Mouse (Mus musculus) large intestine, adult 2 months (tissue): ENCODE measurements around the gene Pkd2. TPM values are rescaled to one million over a fixed set of nuclear protein-coding genes. Genes with fewer than 3 reads are reported as not detected.
"Not testable (repeated sequence)": the region's sequence is repeated elsewhere in the genome, so short reads cannot be mapped to it uniquely, and the experiment has no call there.

Experiments
- DNase-seq: peaks from one replicate; pipeline ENCODE4 v3.0.0-alpha.2; 2012; ENCODE audit warnings: low read depth, low spot score
- WGBS: fragments of 180-500 bp; shearing (Covaris S2); methylation state at CpG from one replicate; pipeline ENCODE4 v1.1.7; 2018; 5-methylcytosine and 5-hydroxymethylcytosine counted together
- polyA plus RNA-seq: library from polyadenylated mRNA; depleted of rRNA; stranded (reverse); fragments of >200 nt; gene quantifications from 2 replicates; pipeline ENCODE4 v1.2.3, GENCODE M21; 2012; rRNA removed

Pkd2 gene
- polyA plus RNA-seq: 4.4 and 6.7 TPM in 2 replicates

GRCm38 (mm10) chr5:104458832-104459705 is at the start of gene Pkd2:
Gene Pkd2 (plus strand): TSS chr5:104459450.
- DNase-seq: no peak
- WGBS: 11% methylated on average over 46 of the region's 46 CpGs

GRCm38 (mm10) chr5:104415999-104416398 is 43.3 kb upstream of the Pkd2 start:
- 66% methylated on average over 2 of the region's 2 CpGs for WGBS
- no peak for DNase-seq

- WGBS: 64% methylated on average over 3 of the region's 3 CpGs
- DNase-seq: no peak
These were observed 42.2 kb upstream of the Pkd2 start for GRCm38 (mm10) chr5:104417028-104417427.

GRCm38 (mm10) chr5:104417721-104418120 is 41.5 kb upstream of the Pkd2 start:
- no peak for DNase-seq
- whole genome bisulfite sequencing: 79% methylated on average over 1 of the region's 1 CpGs

- WGBS: 37% methylated on average over 2 of the region's 2 CpGs
These were observed 37.2 kb upstream of the Pkd2 start for GRCm38 (mm10) chr5:104422039-104422438.

GRCm38 (mm10) chr5:104423861-104424260 is 35.4 kb upstream of the Pkd2 start:
- DNase-seq: no peak

More at GRCm38 (mm10) chr5:104422039-104422438, 37.2 kb upstream of the Pkd2 start:
- no peak for DNase-seq

GRCm38 (mm10) chr5:104425949-104426348 is 33.3 kb upstream of the Pkd2 start:
- DNase-seq: no peak
- 69% methylated on average over 8 of the region's 8 CpGs for WGBS

More at GRCm38 (mm10) chr5:104423861-104424260, 35.4 kb upstream of the Pkd2 start:
- 82% methylated on average over 3 of the region's 3 CpGs for whole genome bisulfite sequencing

GRCm38 (mm10) chr5:104432886-104433285 is 26.4 kb upstream of the Pkd2 start:
- WGBS: 33% methylated on average over 12 of the region's 12 CpGs

GRCm38 (mm10) chr5:104433968-104434565 is 25.2 kb upstream of the Pkd2 start:
- no peak for DNase-seq
- 42% methylated on average over 6 of the region's 6 CpGs for whole genome bisulfite sequencing

More at GRCm38 (mm10) chr5:104432886-104433285, 26.4 kb upstream of the Pkd2 start:
- DNase-seq: no peak

- 49% methylated on average over 7 of the region's 7 CpGs for WGBS
- no peak for DNase-seq
These were observed 24.4 kb upstream of the Pkd2 start, which contains the start of gene Spp1 for GRCm38 (mm10) chr5:104434835-104435301. Gene Spp1 (plus strand): TSS chr5:104435118.

- no peak for DNase-seq
- 37% methylated on average over 7 of the region's 7 CpGs for WGBS
These were observed 22.7 kb upstream of the Pkd2 start for GRCm38 (mm10) chr5:104436406-104437076.

GRCm38 (mm10) chr5:104442396-104442795 is 16.9 kb upstream of the Pkd2 start:
- 79% methylated on average over 6 of the region's 6 CpGs for WGBS
- DNase-seq: no peak

GRCm38 (mm10) chr5:104442850-104443249 is 16.4 kb upstream of the Pkd2 start:
- DNase-seq: no peak
- WGBS: 48% methylated on average over 1 of the region's 1 CpGs

- WGBS: 3% methylated on average over 3 of the region's 3 CpGs
- no peak for DNase-seq
These were observed 13.1 kb upstream of the Pkd2 start for GRCm38 (mm10) chr5:104446156-104446555.

- 29% methylated on average over 6 of the region's 6 CpGs for WGBS
- DNase-seq: not testable (repeated sequence)
These were observed 10.9 kb upstream of the Pkd2 start for GRCm38 (mm10) chr5:104448346-104448745.

- WGBS: 55% methylated on average over 3 of the region's 3 CpGs
- DNase-seq: no peak
These were observed 9.8 kb upstream of the Pkd2 start for GRCm38 (mm10) chr5:104449491-104449890.

- 55% methylated on average over 1 of the region's 1 CpGs for WGBS
These were observed 6.2 kb upstream of the Pkd2 start for GRCm38 (mm10) chr5:104453075-104453474.

GRCm38 (mm10) chr5:104454564-104454963 is 4.7 kb upstream of the Pkd2 start:
- DNase-seq: no peak
- WGBS: 74% methylated on average over 6 of the region's 6 CpGs

More at GRCm38 (mm10) chr5:104453075-104453474, 6.2 kb upstream of the Pkd2 start:
- no peak for DNase-seq

GRCm38 (mm10) chr5:104459706-104460455 is 631 bp downstream of the Pkd2 start:
- under 1% methylated on average over 77 of the region's 82 CpGs for whole genome bisulfite sequencing
- no peak for DNase-seq
